Mouse (Mus musculus) megakaryocyte, embryonic 14.5 days (primary cell): ENCODE data around the gene Oaf.

Experiments used
- FLI1 ChIP-seq: IDR thresholded peaks from 2 replicates; pipeline ENCODE4 v1.6.1; 2012; ENCODE audit warnings: low read length, inconsistent platforms, mixed read lengths
- GATA1 ChIP-seq: IDR thresholded peaks from 3 replicates; pipeline ENCODE4 v1.6.1; 2012; ENCODE audit warnings: mixed read lengths, low read length, inconsistent platforms, borderline replicate concordance

- TF ChIP-seq GATA1 (no peak), FLI1 (no peak)
Observed at GRCm38 (mm10) chr9:43285281-43285680, 45.6 kb upstream of the Oaf start.
